Mouse (Mus musculus) right cerebral cortex, postnatal 4 days (tissue): ENCODE data around the gene Runx2.

Experiments used
- DNase-seq: peaks from one replicate; pipeline ENCODE4 v3.0.0-alpha.2; 2022

Gene Runx2

DNA sequence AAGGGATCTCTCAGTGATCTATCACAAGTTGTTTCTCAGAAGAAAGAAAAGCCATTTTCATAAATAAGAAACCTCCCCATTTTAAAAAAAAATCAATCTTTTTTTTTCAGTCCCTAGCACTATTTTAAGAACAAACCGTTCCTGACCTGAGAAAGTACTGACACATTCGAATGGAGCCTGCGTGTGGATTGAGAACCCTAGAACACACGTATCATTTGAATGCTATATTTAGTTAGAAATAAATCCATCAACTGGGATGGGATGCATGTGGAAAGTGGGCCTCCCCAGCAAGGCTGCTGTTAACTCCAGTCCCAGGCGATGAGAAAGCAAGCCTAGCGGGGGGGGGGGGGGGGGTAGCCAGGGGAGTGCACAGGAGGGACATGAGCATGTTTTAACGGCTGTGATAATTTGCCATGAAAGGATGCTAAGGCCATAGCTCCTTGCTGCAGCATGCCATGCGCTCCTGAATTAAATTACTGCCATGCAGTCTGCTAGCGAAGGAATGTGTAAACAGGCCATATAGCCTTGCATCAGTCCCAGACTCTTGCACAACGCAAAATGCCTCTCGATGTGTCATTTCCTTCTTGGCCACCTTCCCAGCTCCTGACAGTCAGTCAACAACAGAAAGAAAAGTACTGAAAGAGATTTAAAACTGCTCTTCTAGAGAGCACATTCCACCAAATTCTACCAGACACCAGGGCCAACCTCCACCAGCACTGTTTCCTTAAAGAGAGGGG is 104.9 kb downstream of the Runx2 start:
- DNase-seq, result peak; percentile 45

DNA sequence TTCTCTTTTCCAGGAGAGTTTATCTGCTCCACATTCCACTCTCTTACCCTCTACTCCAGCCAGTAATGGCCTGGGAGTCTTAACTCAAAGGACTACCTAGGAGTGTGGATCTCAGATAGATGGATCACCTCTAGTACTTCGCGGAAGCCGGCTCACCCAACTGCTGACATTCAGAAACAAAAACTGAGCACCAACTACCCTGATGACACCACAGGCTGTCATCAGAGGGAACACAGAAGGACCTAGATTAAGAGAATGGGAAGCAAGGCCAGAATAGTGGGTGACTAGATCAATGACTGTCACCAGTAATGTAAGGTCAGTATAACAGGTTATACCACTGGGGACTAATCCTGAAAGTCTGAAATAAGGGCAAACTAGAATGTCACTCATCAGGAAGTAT is 106.6 kb downstream of the Runx2 start:
- no peak for DNase-seq

DNA sequence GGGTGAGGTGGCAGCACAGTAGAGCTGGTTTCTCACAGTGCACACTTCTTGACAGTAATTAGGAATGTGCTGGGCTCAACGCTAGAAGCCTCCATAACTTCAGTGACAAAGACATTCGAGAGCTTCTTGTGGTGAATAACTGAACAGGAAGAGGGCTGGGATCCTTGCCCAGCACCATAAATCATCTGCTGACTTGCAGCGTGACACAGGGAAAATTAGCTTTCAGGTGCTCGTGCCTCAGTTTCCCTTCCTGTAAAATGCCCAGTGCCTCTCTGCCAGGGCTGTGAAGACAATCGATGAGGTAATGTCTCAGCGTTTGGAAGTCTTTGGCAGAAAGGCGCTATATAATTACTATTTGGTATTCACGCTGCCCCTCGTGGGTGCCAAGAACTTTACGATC is 108.1 kb downstream of the Runx2 start:
- DNase-seq, result no peak

DNA sequence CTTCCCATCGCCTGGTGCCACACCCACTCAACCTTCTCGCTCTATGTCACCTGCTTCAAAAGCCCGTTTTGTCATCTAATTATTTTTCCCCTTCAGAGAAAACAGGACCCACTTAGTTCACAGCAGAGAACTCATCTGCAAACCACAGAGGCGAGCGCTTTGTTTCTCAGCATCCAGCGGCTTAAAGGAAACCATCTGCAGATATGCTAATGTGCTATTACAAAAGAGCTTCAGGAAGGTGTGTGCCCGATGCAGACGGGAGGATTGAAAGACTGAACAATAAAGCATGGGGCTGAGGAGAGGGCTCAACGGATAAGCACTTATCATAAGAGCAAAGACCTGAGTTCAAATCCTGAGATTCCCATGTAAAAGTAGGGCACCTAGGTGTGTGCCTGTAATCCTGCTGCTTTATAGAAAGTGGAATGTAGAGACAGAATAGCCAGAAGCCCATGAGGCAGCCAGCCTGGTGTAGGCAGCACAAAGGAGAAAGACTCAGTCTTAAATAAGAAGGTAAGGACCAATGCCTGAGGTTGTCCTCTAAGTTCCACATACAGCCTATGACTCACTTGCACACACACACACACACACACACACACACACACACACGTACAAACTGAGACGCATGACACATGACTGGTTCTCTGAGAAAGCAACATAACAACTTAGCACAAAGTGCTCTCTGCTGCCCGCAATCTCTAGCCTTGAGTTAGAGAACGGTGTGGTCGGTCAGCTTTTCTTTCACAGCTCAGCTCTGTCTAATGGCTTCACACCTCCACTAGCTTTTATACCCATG is 111.9 kb downstream of the Runx2 start:
- DNase-seq, result no peak

DNA sequence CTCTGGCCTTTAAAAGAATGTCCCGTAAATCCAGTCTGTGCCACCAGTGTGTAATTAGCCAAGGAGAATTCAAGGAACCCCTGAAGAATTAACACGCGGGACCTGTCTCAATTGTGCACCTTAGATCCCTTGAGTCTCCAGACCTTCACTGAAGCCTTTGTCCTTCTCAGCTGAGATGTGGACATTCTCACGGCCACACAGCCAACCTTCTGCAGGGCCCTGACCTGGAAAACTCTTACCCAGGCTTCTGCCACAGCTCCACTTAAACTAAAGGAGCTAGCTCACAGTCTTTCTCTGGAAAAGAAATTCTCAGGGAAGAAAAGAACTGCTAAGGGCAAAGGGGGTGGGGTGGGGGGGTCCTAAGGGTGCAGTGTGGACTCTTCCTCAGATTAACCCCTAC is 113.1 kb downstream of the Runx2 start:
- DNase-seq, result no peak

DNA sequence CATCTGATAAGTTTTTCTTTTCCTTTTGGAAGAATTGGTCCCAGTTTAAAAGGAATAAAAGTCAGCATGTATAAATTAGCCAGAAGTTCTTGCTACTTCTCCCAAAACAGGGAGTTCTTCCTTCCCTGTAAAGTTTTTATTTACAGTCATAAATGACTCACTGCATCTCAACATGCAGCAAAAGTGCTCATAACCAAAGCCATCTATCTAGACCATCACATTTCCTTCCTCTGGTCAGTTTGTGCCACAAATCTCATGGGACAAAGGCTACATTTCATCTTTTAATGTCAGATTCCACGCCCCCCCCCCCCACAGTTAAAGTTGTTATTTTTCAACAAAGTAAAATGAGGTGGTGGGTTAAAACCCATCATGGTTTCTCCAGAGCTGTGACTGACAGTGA is 114.3 kb downstream of the Runx2 start:
- DNase-seq, result no peak

DNA sequence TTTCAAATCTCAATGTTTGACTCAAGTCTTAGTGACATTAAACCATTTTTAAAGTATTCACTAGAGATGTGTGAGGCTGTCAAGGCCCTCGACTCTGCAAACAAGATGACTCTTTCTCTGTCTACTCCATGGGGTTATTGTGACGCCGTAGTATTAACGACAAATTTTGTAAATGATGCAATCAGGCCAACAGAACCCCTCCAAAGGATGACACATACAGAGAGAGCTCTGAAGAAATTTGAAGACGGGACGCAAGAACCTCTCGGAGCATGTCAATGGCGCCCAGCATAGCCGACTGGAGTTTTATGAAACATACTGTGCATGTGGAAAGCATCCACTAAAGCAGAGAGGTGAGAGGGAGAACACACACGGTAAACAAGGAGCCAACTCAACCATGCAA is 117.5 kb downstream of the Runx2 start:
- no peak for DNase-seq

DNA sequence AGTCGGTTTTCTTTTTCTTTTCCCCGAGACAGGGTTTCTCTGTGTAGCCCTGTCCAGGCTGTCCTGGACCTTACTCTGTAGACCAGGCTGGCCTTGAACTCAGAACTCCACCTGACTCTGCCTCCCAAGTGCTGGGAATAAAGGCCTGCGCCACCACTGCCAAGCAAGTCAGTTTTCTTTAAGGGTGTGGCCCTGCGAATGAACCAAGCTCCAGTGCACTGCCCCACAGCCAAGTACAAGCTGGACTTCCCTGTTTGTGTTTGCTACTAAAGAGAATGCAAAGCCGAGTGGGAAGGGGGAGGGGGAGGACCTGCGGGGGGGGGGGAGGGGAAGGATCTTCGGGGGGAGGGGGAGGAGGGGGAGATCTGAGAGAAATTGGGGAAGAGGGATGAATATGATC is 121.0 kb downstream of the Runx2 start:
- no peak for DNase-seq

DNA sequence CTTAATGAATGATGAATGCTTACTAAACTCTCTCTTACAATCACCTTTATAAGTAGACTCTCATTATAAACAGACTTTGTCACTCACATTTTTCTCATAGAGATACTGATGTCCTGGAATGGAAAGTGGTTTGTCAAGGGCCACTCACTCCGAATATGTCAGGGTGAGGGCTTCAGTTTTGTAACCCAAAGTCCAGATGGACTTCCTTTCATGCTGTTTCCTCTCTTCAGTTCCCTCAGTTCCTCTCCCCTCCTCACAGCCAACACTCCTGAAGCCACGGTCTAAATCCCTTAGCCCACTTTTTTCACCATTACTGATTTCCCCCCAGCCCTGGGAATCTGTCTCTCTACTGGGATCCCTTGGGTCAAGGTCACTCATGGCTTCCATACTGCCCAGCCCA is 123.1 kb downstream of the Runx2 start:
- no peak for DNase-seq

DNA sequence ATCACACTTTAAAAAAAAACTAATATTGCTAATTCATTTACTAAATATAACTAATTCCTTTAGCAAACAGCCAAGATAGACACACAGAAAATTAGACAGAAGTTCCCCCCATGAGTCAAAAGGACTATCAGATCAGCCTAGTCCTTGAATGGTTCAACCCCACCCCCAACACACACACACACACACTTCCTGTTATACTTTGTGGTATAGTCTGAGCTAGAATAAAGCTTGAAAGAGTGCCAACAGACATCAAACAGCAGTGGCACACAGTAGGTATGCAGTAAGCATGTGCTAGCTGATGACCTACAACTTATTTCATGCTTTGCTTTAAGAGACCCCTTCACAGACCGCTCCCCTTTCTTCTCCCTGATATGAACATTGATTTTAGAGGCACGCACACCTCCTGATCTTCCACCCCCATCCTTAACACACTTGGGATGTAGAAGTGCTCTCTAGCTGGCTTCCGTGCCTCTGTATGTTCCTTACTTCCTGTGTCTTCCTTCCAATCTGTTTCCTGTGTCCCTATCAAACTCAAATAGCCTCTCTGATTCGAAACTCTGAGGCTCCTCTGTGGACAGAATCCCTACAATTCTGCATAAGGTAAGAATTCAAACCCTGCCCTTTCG is 124.1 kb downstream of the Runx2 start:
- no peak for DNase-seq

DNA sequence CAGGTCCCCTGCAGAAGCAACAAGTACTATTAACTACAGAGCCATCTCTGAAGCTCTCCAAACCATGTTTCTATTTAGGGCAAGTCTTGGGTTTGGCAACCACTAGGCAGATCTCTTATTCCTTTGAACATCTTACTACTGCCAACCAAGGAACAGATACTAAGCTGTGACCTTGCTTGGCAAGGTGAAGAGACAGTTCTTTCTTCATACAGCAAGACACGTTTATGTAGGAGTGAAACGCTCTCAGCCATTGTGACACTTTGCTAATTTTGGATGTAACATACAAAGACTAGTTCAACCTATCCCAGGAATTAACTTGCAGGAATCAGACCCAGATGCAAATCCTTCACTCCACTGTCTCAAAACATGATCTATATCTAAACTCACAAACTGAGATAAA is 126.3 kb downstream of the Runx2 start:
- no peak for DNase-seq

DNA sequence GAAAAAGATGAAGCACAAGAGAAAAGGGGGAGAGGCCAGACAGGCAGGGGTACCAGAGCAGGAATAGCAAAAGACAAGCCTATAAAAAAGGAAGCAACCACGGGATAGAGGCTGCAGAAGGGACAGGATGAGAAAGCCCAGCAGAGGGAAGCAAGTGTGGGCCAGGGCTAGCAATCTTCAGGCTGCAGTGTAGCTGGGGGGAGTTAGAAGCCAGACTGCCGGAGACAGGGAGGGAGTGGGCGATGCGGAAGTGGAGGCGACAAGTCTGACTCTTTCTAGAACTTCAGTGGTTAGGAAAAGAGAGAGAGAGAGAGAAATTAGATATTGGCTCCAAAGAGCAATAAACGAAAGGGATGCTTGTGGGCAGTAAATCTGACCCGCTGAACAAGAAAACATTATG is 129.1 kb downstream of the Runx2 start:
- no peak for DNase-seq

DNA sequence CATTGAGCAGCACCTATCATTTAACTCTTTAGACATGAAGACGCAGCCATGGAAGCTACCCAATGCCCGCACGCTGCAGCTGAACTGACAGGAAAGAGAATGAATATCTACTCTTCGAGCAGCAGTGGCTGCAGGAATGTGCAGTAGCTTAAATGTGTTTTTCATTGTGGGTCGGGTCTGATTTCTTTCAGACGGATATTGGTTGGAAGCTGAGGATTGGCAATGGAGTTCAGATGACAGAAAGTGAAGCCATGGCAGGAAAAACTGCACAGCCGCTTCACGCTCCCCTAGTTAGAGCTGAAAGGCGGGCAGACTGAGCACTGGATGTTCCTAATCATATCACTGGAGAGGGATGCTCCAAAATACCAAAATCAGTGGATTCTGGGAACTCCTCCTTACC is 131.6 kb downstream of the Runx2 start:
- no peak for DNase-seq

DNA sequence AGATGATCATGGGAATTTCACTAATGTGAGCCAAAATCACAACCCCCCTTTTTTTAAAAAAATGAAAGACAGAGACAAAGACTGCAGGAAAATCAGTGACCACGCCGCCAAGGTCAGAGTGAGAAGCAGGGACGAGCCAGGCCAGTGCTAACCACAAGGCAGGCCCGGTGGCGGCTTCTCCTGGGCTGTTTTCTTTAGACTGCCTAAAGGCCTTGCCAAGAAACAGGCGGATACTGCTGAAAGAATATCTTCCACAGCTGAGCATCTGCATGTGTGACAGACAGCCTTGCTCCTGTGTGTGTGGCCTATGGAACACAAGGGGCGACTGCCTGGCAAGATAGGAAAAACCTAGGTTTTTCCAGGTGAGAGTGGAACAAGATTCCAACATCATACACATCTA is 136.8 kb downstream of the Runx2 start:
- DNase-seq, result no peak

DNA sequence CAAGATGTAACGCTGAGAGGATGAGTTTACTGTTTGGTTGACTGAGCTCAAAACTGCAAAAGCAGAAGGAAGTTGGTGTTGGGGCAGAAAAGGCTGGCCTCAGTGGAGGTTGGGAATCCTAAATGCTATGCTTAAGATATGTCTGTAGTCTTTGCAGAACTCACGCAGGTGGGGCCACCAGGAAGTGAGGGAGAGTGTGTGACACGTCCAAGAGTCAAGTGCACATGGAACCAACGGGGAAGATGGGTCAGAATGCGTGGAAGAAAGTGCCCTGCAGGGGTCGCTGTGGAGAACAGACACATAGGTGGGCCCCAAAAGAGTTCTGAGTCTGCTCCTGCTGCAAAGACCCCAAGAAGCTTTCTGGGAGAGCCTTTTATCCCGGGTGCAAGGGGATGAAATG is 141.8 kb downstream of the Runx2 start:
- DNase-seq, result peak; percentile 20

DNA sequence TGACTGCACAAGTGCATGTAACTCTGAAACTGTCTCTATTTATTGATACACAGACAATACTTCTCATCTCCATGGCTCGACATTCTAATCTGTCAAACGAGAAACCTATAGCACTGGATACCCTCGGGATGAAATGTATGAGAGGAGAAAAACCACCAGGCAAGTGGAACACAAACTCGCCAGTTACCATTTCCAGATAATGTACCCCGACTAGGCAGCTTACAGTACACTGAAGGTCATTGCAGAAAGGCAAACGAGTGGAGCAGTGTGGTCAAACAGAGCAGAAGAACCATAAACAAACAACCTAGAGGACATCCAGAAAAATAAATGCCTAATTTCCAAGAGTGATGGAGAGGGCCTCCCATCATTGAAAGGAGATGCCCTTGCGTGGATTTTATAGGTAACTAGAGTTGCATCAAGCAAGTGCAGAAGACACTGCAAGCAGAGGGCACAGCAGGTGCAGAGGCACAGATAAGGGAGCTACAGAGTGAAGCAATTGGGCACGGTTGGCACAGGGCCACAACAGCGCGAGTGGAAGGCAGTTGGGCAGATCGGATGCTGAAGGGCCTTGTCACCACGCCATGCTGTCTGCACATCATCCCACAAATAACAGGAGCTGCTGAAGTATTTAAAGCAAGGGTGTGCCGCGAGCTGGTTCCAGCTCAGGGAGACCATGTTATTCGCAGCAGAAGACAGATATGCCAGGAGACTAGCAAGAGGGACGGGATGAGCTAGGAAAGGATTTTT is 142.5 kb downstream of the Runx2 start:
- DNase-seq, result peak; percentile 65

DNA sequence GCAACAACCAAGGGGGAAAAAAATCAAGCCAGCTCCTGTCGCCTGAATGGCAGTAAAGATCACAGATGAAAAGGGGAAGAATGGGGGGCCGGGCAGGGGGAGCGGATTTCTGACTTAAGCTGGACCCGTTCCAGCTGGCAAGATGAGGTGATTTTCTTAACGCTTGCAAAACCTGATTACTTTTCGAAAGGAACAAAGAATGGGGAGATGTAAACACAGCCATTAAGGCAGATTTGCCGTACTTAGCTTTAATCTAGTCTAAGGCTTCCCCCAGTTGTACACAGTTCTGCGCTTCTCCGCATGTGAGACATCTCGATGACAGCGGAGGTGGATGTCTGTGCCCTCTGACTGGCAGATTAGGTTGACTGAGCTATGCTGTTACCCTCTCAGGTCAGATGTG is 144.6 kb downstream of the Runx2 start:
- peak; percentile 11 for DNase-seq

DNA sequence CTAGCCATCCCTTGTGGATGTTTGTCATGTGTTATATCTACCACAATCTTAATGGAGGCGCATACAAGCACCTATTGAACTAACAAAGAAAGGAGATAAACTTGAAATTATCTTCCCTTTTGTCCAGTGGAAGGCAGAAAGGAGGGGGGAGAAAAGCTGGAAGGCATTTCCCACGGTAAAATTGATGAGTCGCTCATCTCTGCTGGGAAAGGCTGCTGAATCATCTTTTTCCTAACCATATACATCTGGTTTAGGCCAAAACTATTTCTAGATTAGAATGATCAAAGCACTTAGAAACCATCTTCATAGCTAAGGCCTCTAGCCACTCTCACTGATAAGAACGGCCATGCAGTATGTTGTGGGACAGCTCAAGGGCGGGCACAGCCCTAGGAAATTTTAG is 147.3 kb downstream of the Runx2 start:
- DNase-seq, result no peak

DNA sequence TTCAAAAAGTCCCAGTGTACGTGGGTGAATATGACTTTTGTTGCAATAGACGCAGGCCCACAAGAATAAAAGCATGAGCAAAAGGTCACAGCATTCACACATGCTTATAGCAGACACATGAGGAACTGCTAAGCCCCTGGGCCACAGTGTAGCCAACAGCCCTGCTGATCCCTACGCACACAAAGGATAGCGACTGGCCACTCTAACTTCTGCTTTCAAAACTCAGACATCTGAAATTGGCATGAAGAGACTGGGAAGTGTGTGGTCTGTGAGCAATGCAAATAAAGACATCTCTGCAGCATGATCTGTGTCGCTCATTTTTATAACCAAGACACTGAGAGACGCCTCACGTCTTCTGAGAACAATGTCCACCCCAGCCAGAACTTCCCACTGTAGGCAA is 150.7 kb downstream of the Runx2 start:
- no peak for DNase-seq

DNA sequence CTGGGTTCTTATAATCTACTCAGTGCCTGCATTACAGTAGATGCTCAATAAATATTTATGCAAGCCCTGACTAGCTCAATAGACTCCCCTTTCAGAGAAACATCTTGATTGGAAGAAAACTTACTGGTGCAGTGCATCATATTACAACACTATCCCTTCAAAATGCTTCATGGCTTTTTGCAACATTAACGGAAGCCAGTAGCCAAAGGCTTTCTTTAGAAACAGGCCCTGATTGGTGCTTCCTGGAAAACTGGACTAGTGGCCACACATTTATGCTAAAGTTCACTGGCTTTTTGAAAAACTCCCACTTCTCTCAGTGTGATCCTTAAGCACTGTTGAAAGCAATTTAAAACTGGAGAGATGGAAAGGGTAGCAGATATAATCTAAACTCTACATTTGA is 151.4 kb downstream of the Runx2 start:
- no peak for DNase-seq

DNA sequence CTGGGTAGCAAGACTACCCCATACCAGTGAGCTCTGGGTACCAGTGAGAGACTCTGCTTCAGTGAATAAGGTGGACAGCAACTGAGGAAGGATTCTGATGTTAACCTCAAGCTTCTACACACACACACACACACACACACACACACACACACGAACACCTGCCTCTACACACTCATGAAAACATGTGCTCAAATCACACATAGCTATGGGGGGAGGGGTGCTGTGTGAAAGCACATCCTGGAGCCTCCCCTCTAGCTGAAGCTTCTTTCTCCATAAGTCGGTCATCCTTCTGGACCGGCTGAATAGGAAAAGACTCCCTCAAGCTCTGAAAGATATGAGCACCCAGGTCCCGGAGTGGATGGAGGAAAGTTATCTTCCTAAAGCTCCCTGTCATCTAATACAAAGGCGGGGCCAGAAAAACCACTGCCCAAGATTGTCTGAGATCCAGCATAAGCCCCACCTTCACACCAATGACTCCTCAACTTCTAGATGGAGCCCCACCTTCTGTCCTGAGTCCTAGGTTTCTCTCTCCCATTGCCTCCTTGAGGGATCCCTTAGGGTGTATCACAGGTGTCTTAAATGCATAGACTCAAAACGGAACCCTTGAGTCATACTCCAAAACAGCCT is 152.4 kb downstream of the Runx2 start:
- DNase-seq, result no peak

DNA sequence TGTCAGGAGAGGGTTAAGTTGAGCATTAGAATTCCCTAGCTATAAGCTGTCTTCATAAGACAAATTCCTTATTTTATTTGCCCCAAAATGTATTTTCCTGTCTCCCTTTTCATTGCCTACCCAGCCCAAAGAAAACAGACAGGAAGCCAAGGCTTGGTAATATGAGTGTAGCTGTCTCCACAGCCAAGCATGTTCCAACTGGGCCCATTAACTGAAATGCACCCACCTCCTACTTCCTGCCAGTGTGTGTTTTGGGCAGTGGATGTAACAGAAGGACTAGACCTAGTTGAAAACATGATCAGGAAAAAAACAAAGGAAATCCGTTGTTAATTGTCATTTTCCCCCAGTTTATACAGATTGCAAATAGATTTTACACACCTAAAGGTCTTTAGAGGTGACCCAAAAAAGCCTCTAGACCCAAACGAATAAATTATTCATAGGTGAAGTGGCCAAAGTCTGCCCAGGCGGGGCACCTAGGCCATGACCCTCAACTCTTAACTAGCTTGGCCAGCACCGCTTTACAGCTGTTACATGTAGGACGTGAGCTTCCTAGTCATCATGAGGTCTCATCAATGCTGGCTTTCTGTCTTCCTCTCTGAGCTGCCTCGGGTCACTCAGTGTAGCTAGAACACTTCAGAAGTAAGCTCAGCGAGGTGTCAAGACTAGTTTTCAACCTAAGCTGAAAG is 154.3 kb downstream of the Runx2 start:
- no peak for DNase-seq
